Mouse (Mus musculus): ENCODE data around the gene Clstn1.

Gene Clstn1

GRCm38 (mm10) chr4:149675378-149676261, 89.4 kb downstream of the Clstn1 start:
- peak; percentile 70 for DNase-seq (ENCODE audit: low spot score in 2 of 2)

- DNase-seq (ENCODE audit: low spot score in 2 of 2), result no peak
Measured at GRCm38 (mm10) chr4:149678006-149678405, 91.7 kb downstream of the Clstn1 start.

GRCm38 (mm10) chr4:149679056-149679770, 92.9 kb downstream of the Clstn1 start:
- DNase-seq (ENCODE audit: low spot score in 2 of 2), result no peak

GRCm38 (mm10) chr4:149683875-149684274, 97.6 kb downstream of the Clstn1 start:
- DNase-seq (ENCODE audit: low spot score in 2 of 2), result no peak

- no peak for DNase-seq (ENCODE audit: low spot score in 2 of 2)
Measured at GRCm38 (mm10) chr4:149684841-149685623, 98.8 kb downstream of the Clstn1 start.

GRCm38 (mm10) chr4:149688861-149689260, 102.6 kb downstream of the Clstn1 start:
- DNase-seq (ENCODE audit: low spot score in 2 of 2), result no peak

- DNase-seq (ENCODE audit: low spot score in 2 of 2), result no peak
Measured at GRCm38 (mm10) chr4:149689822-149690700, 103.8 kb downstream of the Clstn1 start.

GRCm38 (mm10) chr4:149690828-149691280, 104.6 kb downstream of the Clstn1 start:
- DNase-seq (ENCODE audit: low spot score in 2 of 2), result no peak

GRCm38 (mm10) chr4:149691368-149691767, 105.1 kb downstream of the Clstn1 start:
- no peak for DNase-seq (ENCODE audit: low spot score in 2 of 2)

GRCm38 (mm10) chr4:149696189-149696971, 110.1 kb downstream of the Clstn1 start:
- DNase-seq (ENCODE audit: low spot score in 2 of 2), result no peak

- no peak for DNase-seq (ENCODE audit: low spot score in 2 of 2)
Measured at GRCm38 (mm10) chr4:149697506-149698196, 111.4 kb downstream of the Clstn1 start.

GRCm38 (mm10) chr4:149698197-149698821, 112.0 kb downstream of the Clstn1 start:
- DNase-seq (ENCODE audit: low spot score in 2 of 2), result peak; percentile 21 to 27
